Mouse (Mus musculus) forebrain, embryonic 11.5 days (tissue): Measurements from ENCODE around the gene Cept1. TPM values are rescaled to one million over a fixed set of nuclear protein-coding genes. Genes with fewer than 3 reads are reported as not detected.

Experiments
- ATAC-seq: fragments of 200-750 bp; cut with Nextera tagmentation; replicated peaks from 2 replicates; pipeline ENCODE4 v1.8.0; 2017; ENCODE audit warnings: moderate TSS enrichment; ENCODE audit not compliant: low FRiP score
- DNase-seq: peaks from one replicate; pipeline ENCODE4 v3.0.0-alpha.2; 2017; ENCODE audit warnings: low spot score
- H3K27ac ChIP-seq: fragments of 300-500 bp; sonication (generic); 2 replicates; pipeline ENCODE4 v1.5.1; 2014; ENCODE audit warnings: low read depth, low read length
- H3K27me3 ChIP-seq: fragments of 300-500 bp; sonication (generic); 2 replicates; pipeline ENCODE4 v1.6.1; 2014; ENCODE audit warnings: mild to moderate bottlenecking, low read length, mixed read lengths; ENCODE audit not compliant: control insufficient read depth, insufficient read depth
- H3K36me3 ChIP-seq: fragments of 300-500 bp; sonication (generic); 2 replicates; pipeline ENCODE4 v1.6.1; 2014; ENCODE audit warnings: mild to moderate bottlenecking, low read length, moderate library complexity, mixed read lengths; ENCODE audit not compliant: control insufficient read depth, insufficient read depth
- H3K4me1 ChIP-seq: fragments of 300-500 bp; sonication (generic); replicated peaks from 2 replicates; pipeline ENCODE4 v1.6.1; 2014; ENCODE audit warnings: low read length, mixed read lengths; ENCODE audit not compliant: control insufficient read depth, insufficient read depth
- H3K4me2 ChIP-seq: fragments of 300-500 bp; sonication (generic); 2 replicates; pipeline ENCODE4 v1.6.1; 2014; ENCODE audit warnings: low read depth, mild to moderate bottlenecking, low read length, moderate library complexity, mixed read lengths; ENCODE audit not compliant: severe bottlenecking
- H3K4me3 ChIP-seq: fragments of 300-500 bp; sonication (generic); 2 replicates; pipeline ENCODE4 v1.5.1; 2014; ENCODE audit warnings: low read depth, low read length
- H3K9ac ChIP-seq: fragments of 300-500 bp; sonication (generic); 2 replicates; pipeline ENCODE4 v1.6.1; 2014; ENCODE audit warnings: low read length
- H3K9me3 ChIP-seq: fragments of 300-500 bp; sonication (generic); 2 replicates; pipeline ENCODE4 v1.6.1; 2016; ENCODE audit warnings: low read length, mixed read lengths; ENCODE audit not compliant: control insufficient read depth
- WGBS: fragments of 180-500 bp; shearing (Covaris S2); extraction: QIAGEN DNeasy Blood & Tissue Kit; methylation state at CpG from one replicate; pipeline ENCODE4 v1.1.7; 2014; 5-methylcytosine and 5-hydroxymethylcytosine counted together
- polyA plus RNA-seq: library from polyadenylated mRNA; unstranded; fragments of >200 nt; fragmentation: Nextera tagmentation; extraction: Ambion mirVana; gene quantifications from 2 replicates; pipeline ENCODE4 v1.2.1, GENCODE M21; 2014

The Cept1 gene
- polyA plus RNA-seq, 1 experiment from 2014 or later, result 40.6 TPM

GRCm38 (mm10) chr3:106464750-106465149, 82.9 kb downstream of the Cept1 start:
- no peaks in the 10 kb centered on the region for H3K27me3 ChIP-seq
- no peak overlapping the region for H3K4me3 ChIP-seq
- no peaks in the 10 kb centered on the region for H3K36me3 ChIP-seq
- WGBS, result 90% methylated on average over 1 of the region's 1 CpGs
- DNase-seq (no peak), ATAC-seq (no peak)
- H3K27ac ChIP-seq, result no peak overlapping the region
- no peak overlapping the region for H3K9ac ChIP-seq
- H3K9me3 ChIP-seq, result no peaks in the 10 kb centered on the region
- no peaks in the 10 kb centered on the region for H3K4me1 ChIP-seq
- H3K4me2 ChIP-seq, result no peak overlapping the region

GRCm38 (mm10) chr3:106462493-106462892, 85.1 kb downstream of the Cept1 start:
- ATAC-seq, result no peak
- no peaks in the 10 kb centered on the region for H3K4me1 ChIP-seq
- H3K9me3 ChIP-seq, result no peaks in the 10 kb centered on the region
- H3K4me3 ChIP-seq, result no peak overlapping the region
- H3K27me3 ChIP-seq, result no peaks in the 10 kb centered on the region
- no peak overlapping the region for H3K9ac ChIP-seq
- H3K4me2 ChIP-seq, result no peak overlapping the region
- H3K36me3 ChIP-seq, result no peaks in the 10 kb centered on the region
- DNase-seq, result no peak
- 68% methylated on average over 3 of the region's 3 CpGs for WGBS
- H3K27ac ChIP-seq, result no peak overlapping the region

- Histone ChIP-seq H3K27me3 (no peaks in the 10 kb centered on the region), H3K9me3 (no peaks in the 10 kb centered on the region), H3K9ac (no peak overlapping the region), H3K27ac (no peak overlapping the region), H3K4me1 (no peaks in the 10 kb centered on the region), H3K4me2 (no peak overlapping the region), H3K36me3 (no peaks in the 10 kb centered on the region), H3K4me3 (no peak overlapping the region)
- ATAC-seq (no peak), DNase-seq (no peak)
- 94% methylated on average over 2 of the region's 2 CpGs for WGBS
Measured at GRCm38 (mm10) chr3:106462059-106462470, 85.5 kb downstream of the Cept1 start.

GRCm38 (mm10) chr3:106457298-106457869, 90.2 kb downstream of the Cept1 start:
- Histone ChIP-seq H3K9me3 (no peaks in the 10 kb centered on the region), H3K4me1 (no peaks in the 10 kb centered on the region), H3K4me3 (no peak overlapping the region), H3K27ac (no peak overlapping the region), H3K36me3 (no peaks in the 10 kb centered on the region), H3K4me2 (no peak overlapping the region), H3K9ac (no peak overlapping the region), H3K27me3 (no peaks in the 10 kb centered on the region)
- DNase-seq (no peak), ATAC-seq (no peak)
- WGBS, result 88% methylated on average over 2 of the region's 2 CpGs

GRCm38 (mm10) chr3:106452616-106453015, 95.0 kb downstream of the Cept1 start:
- ATAC-seq, result no peak
- Histone ChIP-seq H3K4me1 (no peaks in the 10 kb centered on the region), H3K4me3 (no peak overlapping the region), H3K9me3 (no peaks in the 10 kb centered on the region), H3K36me3 (no peaks in the 10 kb centered on the region), H3K27ac (no peak overlapping the region), H3K4me2 (no peak overlapping the region), H3K27me3 (no peaks in the 10 kb centered on the region), H3K9ac (no peak overlapping the region)
- DNase-seq, result no peak
- 88% methylated on average over 4 of the region's 4 CpGs for WGBS

Other genes with a start within 250 kb of the Cept1 start
- not detected in 2 replicates for gene Chil6, start 141.6 kb downstream of the Cept1 start, polyA plus RNA-seq
- 0.48 and 0.95 TPM in 2 replicates for gene Dennd2d, start 65.4 kb downstream of the Cept1 start, polyA plus RNA-seq
- 38.7 and 38.9 TPM in 2 replicates for gene Dram2, start within 50 bp of the Cept1 start, polyA plus RNA-seq
- gene Lrif1, start 137.2 kb upstream of the Cept1 start, polyA plus RNA-seq, result 15.0 and 17.8 TPM in 2 replicates
- 2.4 and 2.5 TPM in 2 replicates for gene Cd53, start 242.3 kb upstream of the Cept1 start, polyA plus RNA-seq